Mouse (Mus musculus) stomach, embryonic 15.5 days (tissue): Measurements from ENCODE around the gene Rbm5. TPM values are rescaled to one million over a fixed set of nuclear protein-coding genes. Genes with fewer than 3 reads are reported as not detected.

Source experiments
- ATAC-seq: fragments of 200-750 bp; cut with Nextera tagmentation; 2 replicates; pipeline ENCODE4 v1.8.0; 2017; ENCODE audit warnings: low read depth, moderate number of reproducible peaks, moderate TSS enrichment; ENCODE audit not compliant: insufficient read depth, low FRiP score
- H3K27ac ChIP-seq: fragments of 300-500 bp; sonication (generic); 2 replicates; pipeline ENCODE4 v1.5.1; 2015; ENCODE audit warnings: mild to moderate bottlenecking, inconsistent platforms
- H3K27me3 ChIP-seq: fragments of 300-500 bp; sonication (generic); replicated peaks from 2 replicates; pipeline ENCODE4 v1.6.1; 2015; ENCODE audit warnings: inconsistent platforms
- H3K36me3 ChIP-seq: fragments of 300-500 bp; sonication (generic); 2 replicates; pipeline ENCODE4 v1.6.1; 2015; ENCODE audit warnings: inconsistent platforms
- H3K4me1 ChIP-seq: fragments of 300-500 bp; sonication (generic); 2 replicates; pipeline ENCODE4 v1.6.1; 2015; ENCODE audit warnings: inconsistent platforms
- H3K4me2 ChIP-seq: fragments of 300-500 bp; sonication (generic); 2 replicates; pipeline ENCODE4 v1.6.1; 2015; ENCODE audit warnings: mild to moderate bottlenecking, inconsistent platforms
- H3K4me3 ChIP-seq: fragments of 300-500 bp; sonication (generic); replicated peaks from 2 replicates; pipeline ENCODE4 v1.5.1; 2015; ENCODE audit warnings: inconsistent platforms
- H3K9ac ChIP-seq: fragments of 300-500 bp; sonication (generic); 2 replicates; pipeline ENCODE4 v1.6.1; 2015; ENCODE audit warnings: inconsistent platforms
- H3K9me3 ChIP-seq: fragments of 300-500 bp; sonication (generic); 2 replicates; pipeline ENCODE4 v1.6.1; 2016; ENCODE audit warnings: inconsistent platforms
- WGBS: fragments of 180-500 bp; shearing (Covaris S2); methylation state at CpG from one replicate; pipeline ENCODE4 v1.1.7; 2015; 5-methylcytosine and 5-hydroxymethylcytosine counted together
- polyA plus RNA-seq: library from polyadenylated mRNA; unstranded; fragments of >200 nt; fragmentation: Nextera tagmentation; extraction: Ambion mirVana; gene quantifications from 2 replicates; pipeline ENCODE4 v1.2.1, GENCODE M21; 2015

Gene Rbm5
- polyA plus RNA-seq, 1 experiment from 2014 or later, result 185 TPM

DNA sequence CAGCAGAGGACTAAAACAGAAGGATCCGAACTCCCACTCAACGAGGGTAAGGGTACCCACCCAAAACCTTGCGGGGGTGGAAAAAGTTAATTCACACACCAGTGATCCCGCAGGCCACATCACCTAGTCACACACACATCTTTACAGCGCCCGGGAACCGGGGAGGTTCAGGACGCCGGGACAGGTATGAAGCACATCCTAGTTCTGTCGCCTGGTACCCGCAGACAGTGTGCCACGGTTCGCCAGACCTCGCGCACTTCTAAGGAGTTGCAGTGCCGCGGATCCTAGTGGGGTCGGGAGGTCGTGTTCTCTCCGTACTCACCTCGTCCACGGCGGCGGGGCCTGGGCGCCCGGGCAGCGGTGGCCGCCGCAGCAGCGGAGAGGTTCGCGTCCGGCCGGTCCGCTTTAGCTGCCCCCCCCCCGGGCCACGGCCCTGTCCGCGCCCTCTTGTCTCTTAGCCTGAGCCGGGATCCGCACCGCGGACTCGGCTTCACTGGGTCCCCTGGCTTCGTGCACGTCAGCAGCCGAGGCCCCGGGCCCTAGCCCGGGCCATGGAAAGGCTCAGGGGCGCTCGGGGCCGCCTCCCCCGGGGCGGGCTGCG, 61.6 kb downstream of the Rbm5 start:
- Histone ChIP-seq H3K4me3 (peak overlapping the region; percentile 73), H3K27ac (peak overlapping the region; percentile 94), H3K4me1 (peaks cover 43% of the 10 kb centered on the region), H3K36me3 (no peaks in the 10 kb centered on the region), H3K4me2 (peak overlapping the region; percentile 93), H3K9ac (peak overlapping the region; percentile 93), H3K9me3 (no peaks in the 10 kb centered on the region), H3K27me3 (no peaks in the 10 kb centered on the region)
- no peak for ATAC-seq
- under 1% methylated on average over 49 of the region's 55 CpGs for WGBS

DNA sequence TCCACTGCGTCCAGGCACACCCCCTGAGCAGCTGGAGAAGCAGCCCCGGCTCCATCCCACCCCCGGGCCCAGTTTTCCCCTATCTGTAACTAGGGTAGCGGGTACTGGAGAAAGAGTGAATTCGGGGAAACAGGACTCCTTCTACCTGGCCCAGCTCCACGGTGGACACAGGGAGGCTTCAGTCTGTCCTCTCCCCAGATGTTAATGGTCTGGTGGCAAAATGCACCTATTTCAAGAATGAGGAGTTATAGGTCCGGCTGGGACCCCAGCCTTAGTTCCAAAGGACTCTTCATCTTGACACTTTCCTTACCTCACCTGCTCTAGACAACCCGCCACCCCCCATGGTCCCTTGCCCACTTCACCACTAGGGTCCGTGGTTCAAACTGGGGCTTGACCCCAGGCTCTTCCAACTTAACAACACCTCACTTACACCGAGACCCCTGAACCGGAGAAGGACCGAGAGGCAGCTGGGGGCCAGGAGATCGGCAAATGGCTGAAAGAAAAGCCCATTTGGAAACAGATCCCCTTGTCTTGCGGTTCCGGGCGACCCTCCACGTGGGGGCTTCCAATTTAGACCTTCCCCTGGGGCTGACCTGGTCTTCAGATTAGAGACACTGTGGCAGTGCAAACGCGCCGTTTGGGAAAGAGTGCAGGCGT, 62.2 kb downstream of the Rbm5 start:
- no peaks in the 10 kb centered on the region for H3K36me3 ChIP-seq
- no peaks in the 10 kb centered on the region for H3K9me3 ChIP-seq
- H3K4me2 ChIP-seq, result peak overlapping the region; percentile 93
- peak overlapping the region; percentile 94 for H3K27ac ChIP-seq
- WGBS, result 4% methylated on average over 21 of the region's 21 CpGs
- peak overlapping the region; percentile 93 for H3K9ac ChIP-seq
- H3K4me1 ChIP-seq, result peaks cover 43% of the 10 kb centered on the region
- peak overlapping the region; percentile 73 for H3K4me3 ChIP-seq
- ATAC-seq, result no peak
- H3K27me3 ChIP-seq, result no peaks in the 10 kb centered on the region

DNA sequence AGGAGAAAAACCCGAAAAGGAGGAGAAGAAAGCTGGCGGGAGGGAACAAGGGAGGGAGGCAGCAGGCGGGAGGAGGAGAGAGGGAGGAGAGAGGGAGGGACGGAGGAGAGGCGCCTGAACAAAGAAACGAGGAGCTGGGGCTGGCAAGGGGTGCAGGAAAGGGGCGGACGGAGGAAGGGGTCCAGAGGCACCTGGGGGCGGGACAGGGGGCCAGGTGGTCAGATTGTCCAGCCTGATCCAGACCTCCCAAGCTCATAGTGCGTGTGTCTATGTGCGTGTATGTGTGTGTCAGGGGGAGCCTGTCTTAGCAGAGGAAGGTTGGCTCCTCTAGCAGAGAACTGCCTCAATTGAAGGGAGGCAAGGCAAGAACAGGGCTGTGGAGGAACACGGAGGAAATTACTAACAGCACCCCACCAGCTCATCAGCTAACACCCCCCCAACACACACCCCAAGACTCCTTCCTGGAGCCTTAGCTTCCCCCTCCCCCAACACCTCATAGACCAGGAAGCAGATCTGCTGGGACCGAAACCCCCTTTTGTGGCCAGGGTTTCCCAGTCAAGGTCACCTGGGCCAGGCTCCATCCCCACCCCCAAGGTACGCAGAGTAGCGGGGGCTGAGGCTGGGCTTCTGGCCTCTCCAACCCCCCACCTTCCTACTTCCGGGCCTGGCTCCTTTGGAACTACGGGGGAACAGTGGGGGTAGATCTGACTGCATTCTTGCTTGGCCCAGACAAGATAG, 62.9 kb downstream of the Rbm5 start:
- Histone ChIP-seq H3K36me3 (no peaks in the 10 kb centered on the region), H3K4me3 (peak overlapping the region; percentile 73), H3K4me1 (peaks cover 48% of the 10 kb centered on the region), H3K27me3 (no peaks in the 10 kb centered on the region), H3K9ac (peak overlapping the region; percentile 93), H3K9me3 (no peaks in the 10 kb centered on the region), H3K27ac (peak overlapping the region; percentile 94), H3K4me2 (peak overlapping the region; percentile 93)
- 3% methylated on average over 16 of the region's 17 CpGs for WGBS
- 0 out of 2 replicates have a peak, but pooled peaks have one; percentile 12 for ATAC-seq

DNA sequence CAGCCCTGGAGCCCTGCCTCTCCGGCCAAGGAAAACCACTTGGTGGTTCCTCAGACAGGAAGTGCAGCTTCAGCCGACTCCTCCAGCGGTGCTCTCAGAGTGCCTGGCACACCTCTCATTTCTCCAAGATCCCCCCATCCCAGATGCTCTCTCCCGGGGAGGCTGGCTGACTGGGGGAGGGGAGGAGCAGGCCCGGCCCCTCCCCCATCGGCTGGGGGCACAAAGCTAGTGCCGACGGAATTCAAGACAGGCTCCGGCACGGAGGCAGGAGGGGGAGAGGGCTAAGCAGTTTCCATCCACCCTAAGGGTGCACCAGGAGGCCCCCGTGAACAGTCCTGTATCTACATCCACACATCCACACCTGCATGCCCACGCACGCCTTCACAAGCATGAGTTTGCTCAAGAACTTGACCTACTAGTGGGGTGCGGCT, 64.0 kb downstream of the Rbm5 start:
- H3K9me3 ChIP-seq, result no peaks in the 10 kb centered on the region
- no peak for ATAC-seq
- H3K27me3 ChIP-seq, result no peaks in the 10 kb centered on the region
- WGBS, result 5% methylated on average over 14 of the region's 14 CpGs
- H3K4me2 ChIP-seq, result peak overlapping the region; percentile 93
- peaks cover 57% of the 10 kb centered on the region for H3K4me1 ChIP-seq
- no peaks in the 10 kb centered on the region for H3K36me3 ChIP-seq
- peak overlapping the region; percentile 23 for H3K9ac ChIP-seq
- peak overlapping the region; percentile 94 for H3K27ac ChIP-seq
- H3K4me3 ChIP-seq, result peak overlapping the region; percentile 73

DNA sequence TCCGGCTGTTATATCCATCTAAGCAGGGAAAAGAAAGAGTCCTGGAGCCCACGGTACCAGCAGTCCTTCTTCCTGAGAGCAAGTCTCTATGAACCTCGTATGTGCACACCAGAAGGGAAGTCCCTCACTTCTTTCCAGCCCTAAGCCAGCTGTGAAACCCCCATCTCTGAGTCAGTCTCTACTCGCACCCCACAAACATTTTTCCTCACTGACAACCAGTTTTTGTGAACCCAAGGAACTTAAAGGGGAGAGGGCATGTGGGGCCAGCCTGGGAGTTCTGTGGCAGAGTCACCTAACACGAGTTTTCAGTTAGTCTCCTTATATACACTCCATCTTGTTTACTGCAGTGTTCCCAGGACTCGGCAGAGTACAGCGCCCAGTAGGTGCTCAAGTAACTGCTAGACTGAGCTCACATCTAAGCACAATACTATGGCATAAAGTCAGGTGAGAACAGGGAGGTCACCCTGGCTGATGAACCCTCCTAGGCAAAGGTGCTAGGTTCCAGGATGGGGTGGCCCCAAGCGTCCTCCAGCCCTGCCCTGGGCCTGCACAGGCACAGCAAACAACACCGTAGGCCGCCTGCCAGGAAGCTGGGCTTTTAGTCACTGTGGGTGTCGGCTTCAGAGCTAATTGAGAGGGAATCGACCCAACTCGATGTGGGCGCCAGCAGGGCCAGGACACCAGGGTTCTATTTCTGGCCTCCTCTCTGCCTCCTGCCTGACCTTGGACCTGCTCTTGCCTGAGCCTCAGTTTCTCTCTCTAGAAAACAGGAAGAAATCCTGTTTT, 67.3 kb downstream of the Rbm5 start:
- Histone ChIP-seq H3K9me3 (no peaks in the 10 kb centered on the region), H3K9ac (no peak overlapping the region), H3K36me3 (no peaks in the 10 kb centered on the region), H3K4me3 (no peak overlapping the region), H3K4me2 (no peak overlapping the region), H3K27ac (peak overlapping the region; percentile 73), H3K27me3 (no peaks in the 10 kb centered on the region), H3K4me1 (peaks cover 84% of the 10 kb centered on the region)
- 45% methylated on average over 14 of the region's 14 CpGs for WGBS
- no peak for ATAC-seq

DNA sequence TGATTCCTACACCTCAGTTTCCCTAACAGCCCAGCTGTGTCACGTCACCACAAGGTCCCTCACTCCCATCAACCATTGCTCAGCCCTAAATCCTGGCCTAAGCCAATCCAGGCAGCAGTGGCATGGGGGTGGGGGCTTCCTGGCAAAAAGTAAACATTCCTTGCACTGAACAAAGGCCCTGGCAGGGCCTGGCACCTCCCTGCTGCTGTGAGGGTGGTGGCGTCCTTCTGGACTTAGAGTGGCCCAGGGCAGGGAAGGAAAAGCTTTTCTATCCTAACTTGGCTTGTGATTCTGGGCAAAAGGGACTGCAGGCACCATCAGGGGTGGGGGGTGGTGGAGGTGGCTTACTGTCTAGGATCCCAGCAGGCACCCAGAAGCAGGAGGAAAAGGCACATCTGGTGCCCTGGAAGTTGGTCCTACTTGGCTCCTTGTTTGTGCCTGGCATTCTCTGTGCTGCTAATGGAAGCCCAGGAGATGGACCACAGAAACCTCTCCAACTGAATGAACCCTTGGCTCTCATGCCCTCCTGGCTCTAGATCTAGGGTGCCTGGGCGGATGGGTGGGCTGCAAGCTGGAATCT, 68.1 kb downstream of the Rbm5 start:
- no peak overlapping the region for H3K9ac ChIP-seq
- no peaks in the 10 kb centered on the region for H3K27me3 ChIP-seq
- H3K27ac ChIP-seq, result peak overlapping the region; percentile 73
- H3K9me3 ChIP-seq, result no peaks in the 10 kb centered on the region
- WGBS, result 76% methylated on average over 3 of the region's 3 CpGs
- H3K4me2 ChIP-seq, result no peak overlapping the region
- H3K4me3 ChIP-seq, result no peak overlapping the region
- no peaks in the 10 kb centered on the region for H3K36me3 ChIP-seq
- no peak for ATAC-seq
- peaks cover 92% of the 10 kb centered on the region for H3K4me1 ChIP-seq

DNA sequence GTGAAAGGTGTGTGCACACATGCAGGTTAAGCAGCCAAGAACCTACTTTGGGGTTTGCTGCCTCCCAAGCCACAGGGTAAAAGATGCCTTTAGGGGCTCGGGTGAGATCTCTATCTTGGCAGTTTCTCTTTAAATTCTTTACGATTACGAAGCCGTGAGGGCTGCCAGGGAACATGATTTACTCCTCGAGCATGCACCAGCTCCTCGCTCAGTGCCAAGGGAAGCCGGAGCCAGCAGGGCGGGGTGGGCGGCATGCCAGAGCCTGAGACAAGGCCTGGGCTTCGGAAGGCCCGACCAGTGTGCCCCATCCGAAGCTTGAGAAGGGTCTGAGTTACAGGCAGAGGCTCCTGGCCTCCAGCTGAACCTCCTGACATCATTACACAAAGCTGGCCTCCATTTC, 69.2 kb downstream of the Rbm5 start:
- H3K36me3 ChIP-seq, result no peaks in the 10 kb centered on the region
- H3K9me3 ChIP-seq, result no peaks in the 10 kb centered on the region
- no peaks in the 10 kb centered on the region for H3K27me3 ChIP-seq
- H3K27ac ChIP-seq, result peak overlapping the region; percentile 61
- no peak overlapping the region for H3K4me3 ChIP-seq
- H3K4me1 ChIP-seq, result peaks cover 94% of the 10 kb centered on the region
- no peak overlapping the region; the same call in 1 of the 2 replicates for H3K4me2 ChIP-seq
- ATAC-seq, result no peak
- 36% methylated on average over 12 of the region's 12 CpGs for WGBS
- no peak overlapping the region for H3K9ac ChIP-seq

DNA sequence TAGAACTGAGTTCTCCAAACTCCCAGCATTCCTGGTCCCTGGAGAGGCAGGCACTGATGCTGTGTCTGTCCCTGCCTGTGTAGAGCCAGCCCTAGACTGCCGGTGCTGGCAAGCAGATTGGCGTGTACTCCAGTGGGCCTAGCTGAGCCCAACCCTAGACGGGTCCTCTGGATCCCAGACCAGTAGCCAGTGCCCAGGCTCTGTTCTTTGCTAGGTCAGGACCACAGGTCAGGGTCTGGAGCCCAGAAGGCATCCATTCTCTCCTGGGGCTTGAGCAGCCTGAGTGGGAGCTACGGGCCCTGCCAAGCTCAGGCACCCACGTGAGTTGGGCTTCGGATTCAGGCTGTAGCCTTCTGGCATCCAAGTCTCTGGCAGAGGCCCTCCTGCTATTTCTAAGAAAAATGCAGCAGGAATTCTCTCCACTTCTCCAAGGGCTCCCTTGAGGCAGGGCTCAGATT, 70.7 kb downstream of the Rbm5 start:
- peaks cover 83% of the 10 kb centered on the region for H3K4me1 ChIP-seq
- 31% methylated on average over 6 of the region's 6 CpGs for WGBS
- ATAC-seq, result no peak
- H3K27me3 ChIP-seq, result no peaks in the 10 kb centered on the region
- peak overlapping the region; percentile 36; the same call in 1 of the 2 replicates for H3K4me2 ChIP-seq
- H3K9ac ChIP-seq, result no peak overlapping the region
- peak overlapping the region; percentile 75 for H3K27ac ChIP-seq
- H3K4me3 ChIP-seq, result no peak overlapping the region
- H3K9me3 ChIP-seq, result no peaks in the 10 kb centered on the region
- H3K36me3 ChIP-seq, result no peaks in the 10 kb centered on the region

DNA sequence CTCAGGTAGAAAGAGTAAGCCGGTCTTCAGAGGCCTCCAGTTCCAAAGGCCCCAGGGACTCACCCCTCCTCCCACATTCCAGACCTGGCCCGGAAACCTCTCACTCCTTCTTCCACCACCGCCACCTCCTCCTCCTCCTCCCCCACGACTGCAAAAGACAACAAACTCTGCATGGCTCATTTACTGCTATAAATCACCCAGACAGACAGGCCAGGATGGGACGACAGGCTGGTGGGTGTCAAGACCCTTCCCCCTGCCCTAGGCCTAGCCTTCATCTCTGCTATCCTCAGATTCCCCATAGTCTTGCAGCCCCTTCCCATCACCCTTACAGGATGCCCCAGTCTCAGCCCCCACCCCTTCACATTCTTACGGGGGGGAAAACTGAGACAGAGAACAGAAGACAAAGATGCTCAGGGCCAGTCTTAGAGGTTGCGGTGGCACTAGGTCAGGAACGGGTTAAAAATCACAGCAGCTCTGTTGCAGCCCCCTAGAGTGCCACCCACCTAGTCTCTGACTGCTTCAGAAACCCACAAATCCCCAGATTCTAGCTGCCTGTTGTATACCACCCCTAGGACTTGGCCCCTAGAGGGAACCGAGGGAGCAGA, 71.3 kb downstream of the Rbm5 start:
- 13% methylated on average over 9 of the region's 9 CpGs for WGBS
- Histone ChIP-seq H3K4me1 (peaks cover 85% of the 10 kb centered on the region), H3K9me3 (no peaks in the 10 kb centered on the region), H3K27ac (peak overlapping the region; percentile 75), H3K4me2 (peak overlapping the region; percentile 36), H3K36me3 (no peaks in the 10 kb centered on the region), H3K27me3 (no peaks in the 10 kb centered on the region), H3K4me3 (0 out of 2 replicates have a peak overlapping the region, but pooled peaks have one; percentile 1), H3K9ac (no peak overlapping the region)
- ATAC-seq, result no peak

DNA sequence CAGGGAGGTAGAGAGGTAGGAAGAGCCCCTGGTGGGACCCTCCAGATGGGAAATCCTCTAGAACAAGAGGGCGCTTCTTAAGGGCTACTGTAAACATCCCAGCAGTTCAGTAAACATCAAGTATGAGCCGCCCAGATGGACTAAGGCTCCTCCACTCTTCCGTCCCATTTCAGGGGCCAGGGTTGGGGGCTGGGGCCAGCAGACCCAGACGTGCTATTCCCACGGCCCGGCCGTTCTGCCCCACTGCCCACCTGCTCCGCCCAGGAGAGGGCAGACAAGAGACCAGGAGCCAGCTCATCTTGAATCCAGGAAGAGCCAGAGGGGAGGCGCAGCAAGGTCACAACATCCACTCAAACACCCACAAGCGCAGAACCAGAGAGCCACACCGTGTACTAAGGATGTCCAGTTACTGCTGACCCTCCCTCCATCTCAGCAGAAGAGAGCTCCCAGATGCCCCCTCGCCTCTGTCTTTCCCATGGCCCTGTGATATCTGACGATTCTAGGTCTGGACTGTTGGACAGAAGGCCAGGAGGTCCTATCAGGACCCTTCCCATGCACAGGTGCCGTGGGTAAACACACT, 72.1 kb downstream of the Rbm5 start:
- H3K27me3 ChIP-seq, result no peaks in the 10 kb centered on the region
- ATAC-seq, result no peak
- peak overlapping the region; percentile 36 for H3K4me2 ChIP-seq
- peak overlapping the region; percentile 75 for H3K27ac ChIP-seq
- H3K36me3 ChIP-seq, result no peaks in the 10 kb centered on the region
- peaks cover 79% of the 10 kb centered on the region for H3K4me1 ChIP-seq
- H3K9ac ChIP-seq, result no peak overlapping the region
- H3K4me3 ChIP-seq, result no peak overlapping the region
- WGBS, result 19% methylated on average over 14 of the region's 14 CpGs
- H3K9me3 ChIP-seq, result no peaks in the 10 kb centered on the region
